10 mouse cellular contexts compared by ENCODE assay signal in genomic region chr4:120024071-120024470, GRCm38 (mm10). TPM values are rescaled to one million over a fixed set of nuclear protein-coding genes. Genes with fewer than 3 reads are reported as not detected.
A peak's percentile ranks its signal among the peaks of the same experiment; 100 is the strongest.
DNase-seq lines count a peak whose midpoint lies in the region; ATAC-seq lines count a peak whose summit lies in the region.
"Had no signal": no experiment of that assay in that cellular context is flagged by ENCODE, and none has a peak within 500 bp of the region (broad histone marks: within the 10 kb centered on the region; RNA-seq: fewer than 3 reads in every experiment).

No protein-coding gene starts in this region.

- intact Hi-C loops in gastrocnemius, postnatal 14 days (cut with DNase I; ENCODE audit: low total_unique reads): no loop called here

- DNase-seq in kidney, postnatal 14 days: peak; percentile 39
- no peak for DNase-seq in kidney, adult 11 months
- DNase-seq in cerebellum, adult 9-11 months: peak; percentile 56
- peak; percentile 39 for DNase-seq in gastrocnemius, postnatal 14 days
- DNase-seq in left cerebral cortex, adult 11 months (ENCODE audit: low spot score): peak; percentile 67
- DNase-seq in right cerebral cortex, postnatal 36 days (ENCODE audit: low spot score in 2 of 2): peak; percentile 71 to 80
- no peak for DNase-seq in liver

- no peak for ATAC-seq in megakaryocyte, adult 5-6 weeks (ENCODE audit: poor library complexity, severe bottlenecking)

RNA-seq across cellular contexts. Expression of gene AL607142.1, which starts 40.7 kb away (rescaled TPM):
- not detected for total RNA-seq in gastrocnemius, postnatal 14 days (2021)
- total RNA-seq in megakaryocyte, adult 5-6 weeks (2015): not detected in 2 replicates
- not detected in 2 replicates for total RNA-seq in megakaryocyte, adult 5-6 weeks (2017)
- total RNA-seq: heart, postnatal 36 days; neutrophil, adult 5-6 weeks had no signal

Comparison
In these comparisons a context has a peak if more than half of its experiments do, and no peak if none do; other contexts are left out.
1. DNase-seq: peak in kidney, postnatal 14 days (single experiment), cerebellum, adult 9-11 months (single experiment), gastrocnemius, postnatal 14 days (single experiment), left cerebral cortex, adult 11 months (single experiment) and right cerebral cortex, postnatal 36 days (2 of 2); none in kidney, adult 11 months (single experiment) and liver (single experiment).